Mouse (Mus musculus): Measurements from ENCODE around the gene Trak1.

DNA sequence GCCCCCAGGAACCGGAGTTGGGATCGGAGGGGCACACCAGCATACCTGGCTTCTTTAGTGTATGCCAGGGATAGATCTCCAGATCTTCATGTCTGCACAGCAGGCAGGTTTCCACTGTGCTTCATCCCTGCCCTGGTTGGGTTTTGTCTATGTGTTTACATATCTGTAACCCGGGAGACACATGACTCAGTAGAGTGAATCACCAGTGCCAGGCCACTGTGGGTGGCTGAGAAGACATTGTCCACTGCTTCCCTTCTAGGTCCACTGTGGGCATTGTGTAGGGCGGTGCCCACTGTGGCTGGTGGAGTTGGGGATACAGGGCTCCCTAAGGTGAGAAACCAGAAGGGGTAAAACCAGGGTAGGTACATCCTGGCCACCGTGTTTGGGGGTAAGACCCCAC lies 98.5 kb downstream of the Trak1 start:
- TF ChIP-seq CTCF (IDR thresholded peaks at IDR 0.05; ENCODE audit: low read depth, low read length) (no peak), POLR2A (IDR thresholded peaks at IDR 0.05; ENCODE audit: borderline replicate concordance, low read depth, low read length) (no peak)
